Mouse (Mus musculus) stomach, embryonic 15.5 days (tissue): ENCODE measurements at regions not wholly inside any gene's neighbourhood (a gene's known extent, or its start where the extent isn't known, plus 50 kb on each side); places are given as distances from the start of the nearest gene placed in this dataset.

ENCODE experiments used
- ATAC-seq: fragments of 200-750 bp; cut with Nextera tagmentation; 2 replicates; pipeline ENCODE4 v1.8.0; 2017; ENCODE audit warnings: low read depth, moderate number of reproducible peaks, moderate TSS enrichment; ENCODE audit not compliant: insufficient read depth, low FRiP score
- H3K27ac ChIP-seq: fragments of 300-500 bp; sonication (generic); 2 replicates; pipeline ENCODE4 v1.5.1; 2015; ENCODE audit warnings: mild to moderate bottlenecking, inconsistent platforms
- H3K27me3 ChIP-seq: fragments of 300-500 bp; sonication (generic); replicated peaks from 2 replicates; pipeline ENCODE4 v1.6.1; 2015; ENCODE audit warnings: inconsistent platforms
- H3K36me3 ChIP-seq: fragments of 300-500 bp; sonication (generic); 2 replicates; pipeline ENCODE4 v1.6.1; 2015; ENCODE audit warnings: inconsistent platforms
- H3K4me1 ChIP-seq: fragments of 300-500 bp; sonication (generic); 2 replicates; pipeline ENCODE4 v1.6.1; 2015; ENCODE audit warnings: inconsistent platforms
- H3K4me2 ChIP-seq: fragments of 300-500 bp; sonication (generic); 2 replicates; pipeline ENCODE4 v1.6.1; 2015; ENCODE audit warnings: mild to moderate bottlenecking, inconsistent platforms
- H3K4me3 ChIP-seq: fragments of 300-500 bp; sonication (generic); replicated peaks from 2 replicates; pipeline ENCODE4 v1.5.1; 2015; ENCODE audit warnings: inconsistent platforms
- H3K9ac ChIP-seq: fragments of 300-500 bp; sonication (generic); 2 replicates; pipeline ENCODE4 v1.6.1; 2015; ENCODE audit warnings: inconsistent platforms
- H3K9me3 ChIP-seq: fragments of 300-500 bp; sonication (generic); 2 replicates; pipeline ENCODE4 v1.6.1; 2016; ENCODE audit warnings: inconsistent platforms
- WGBS: fragments of 180-500 bp; shearing (Covaris S2); methylation state at CpG from one replicate; pipeline ENCODE4 v1.1.7; 2015; 5-methylcytosine and 5-hydroxymethylcytosine counted together

GRCm38 (mm10) chr16:58349354-58349753 is 58.9 kb upstream of the Dcbld2 start:
- H3K4me1 ChIP-seq = no peaks in the 10 kb centered on the region
- H3K27ac ChIP-seq = no peak overlapping the region
- H3K4me2 ChIP-seq = no peak overlapping the region
- WGBS = 49% methylated on average over 5 of the region's 5 CpGs
- H3K9me3 ChIP-seq = no peaks in the 10 kb centered on the region
- ATAC-seq = no peak
- H3K9ac ChIP-seq = no peak overlapping the region
- H3K27me3 ChIP-seq = no peaks in the 10 kb centered on the region
- H3K4me3 ChIP-seq = no peak overlapping the region
- no peaks in the 10 kb centered on the region for H3K36me3 ChIP-seq

DNA sequence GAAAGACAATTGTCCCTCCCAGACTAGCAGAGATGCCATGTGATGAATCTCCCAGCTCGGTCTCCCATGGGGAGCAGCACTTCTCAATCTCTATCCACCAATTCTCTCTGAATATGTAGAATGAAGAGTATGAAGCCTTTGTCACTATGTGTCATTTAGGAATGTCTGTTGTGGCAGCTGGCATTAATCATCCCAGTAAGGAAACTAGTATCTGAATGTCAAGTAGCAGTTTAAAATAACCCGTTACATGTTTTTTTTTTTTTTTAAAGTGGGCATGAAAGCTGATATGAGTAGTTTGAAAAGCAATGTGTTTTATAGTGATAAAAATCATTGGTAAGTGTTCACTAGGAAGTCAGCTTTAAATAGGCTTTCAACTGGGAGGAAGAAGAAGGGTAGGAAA is 58.4 kb upstream of the Dcbld2 start:
- H3K27me3 ChIP-seq = no peaks in the 10 kb centered on the region
- no peak overlapping the region for H3K4me2 ChIP-seq
- H3K27ac ChIP-seq = no peak overlapping the region
- no peaks in the 10 kb centered on the region for H3K4me1 ChIP-seq
- ATAC-seq = no peak
- no peaks in the 10 kb centered on the region for H3K36me3 ChIP-seq
- 68% methylated on average over 2 of the region's 2 CpGs for WGBS
- H3K9ac ChIP-seq = no peak overlapping the region
- H3K9me3 ChIP-seq = no peaks in the 10 kb centered on the region
- H3K4me3 ChIP-seq = no peak overlapping the region

GRCm38 (mm10) chr16:58352156-58352555 is 56.1 kb upstream of the Dcbld2 start:
- H3K27ac ChIP-seq = no peak overlapping the region
- no peaks in the 10 kb centered on the region for H3K4me1 ChIP-seq
- no peaks in the 10 kb centered on the region for H3K36me3 ChIP-seq
- no peak overlapping the region for H3K9ac ChIP-seq
- no peak for ATAC-seq
- no peak overlapping the region for H3K4me3 ChIP-seq
- no peaks in the 10 kb centered on the region for H3K27me3 ChIP-seq
- H3K4me2 ChIP-seq = no peak overlapping the region
- H3K9me3 ChIP-seq = no peaks in the 10 kb centered on the region
- WGBS = 76% methylated on average over 3 of the region's 3 CpGs

GRCm38 (mm10) chr16:58354551-58354950 is 53.7 kb upstream of the Dcbld2 start:
- no peak for ATAC-seq
- no peaks in the 10 kb centered on the region for H3K9me3 ChIP-seq
- no peaks in the 10 kb centered on the region for H3K27me3 ChIP-seq
- no peaks in the 10 kb centered on the region for H3K36me3 ChIP-seq
- no peak overlapping the region for H3K27ac ChIP-seq
- no peak overlapping the region for H3K9ac ChIP-seq
- no peak overlapping the region for H3K4me3 ChIP-seq
- H3K4me1 ChIP-seq = no peaks in the 10 kb centered on the region
- WGBS = 63% methylated on average over 6 of the region's 6 CpGs
- no peak overlapping the region for H3K4me2 ChIP-seq
